Mouse (Mus musculus) fibroblast of lung, adult 2 months (primary cell): ENCODE data around the gene Tfap2a.

Experiments used
- DNase-seq: peaks from one replicate; pipeline ENCODE4 v3.0.0-alpha.2; 2011; ENCODE audit warnings: low read depth

The Tfap2a gene

GRCm38 (mm10) chr13:40733542-40734151 lies 4.5 kb downstream of the Tfap2a start:
- no peak for DNase-seq

DNA sequence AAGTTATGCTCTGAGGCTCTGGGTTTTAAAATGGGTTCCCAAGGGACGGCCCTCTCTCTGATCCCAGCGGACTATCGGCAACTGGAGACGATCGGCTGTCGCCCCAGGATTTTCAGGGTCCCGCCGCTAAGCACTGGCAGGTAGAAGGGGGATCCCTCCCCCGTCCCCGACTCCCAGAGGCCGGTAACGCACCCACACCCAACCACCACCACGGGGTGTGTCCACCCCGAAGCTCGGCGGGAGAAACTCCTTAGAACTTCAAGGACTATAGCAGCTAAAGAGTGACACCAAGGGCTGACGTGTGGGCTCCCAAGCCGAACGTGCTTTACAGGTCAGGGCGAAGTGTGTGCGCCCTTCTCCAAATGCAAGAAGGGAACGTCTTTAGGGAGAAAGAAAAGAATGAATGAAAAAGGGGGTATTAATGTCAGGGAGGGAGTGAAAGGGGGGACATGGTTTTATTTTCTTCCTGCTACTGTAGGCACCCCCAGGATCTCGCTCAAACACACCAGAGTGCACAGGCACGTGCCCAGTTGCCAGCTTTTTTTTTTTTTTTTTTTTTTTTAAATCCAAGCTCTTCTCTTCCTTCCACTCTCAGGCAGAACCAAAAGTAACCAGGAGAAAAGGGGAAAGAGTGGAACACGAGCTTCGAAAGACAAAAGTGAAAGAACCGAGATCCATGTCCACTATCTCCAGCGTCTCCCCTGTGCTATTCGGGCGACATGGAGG lies 5.2 kb downstream of the Tfap2a start:
- DNase-seq = no peak

DNA sequence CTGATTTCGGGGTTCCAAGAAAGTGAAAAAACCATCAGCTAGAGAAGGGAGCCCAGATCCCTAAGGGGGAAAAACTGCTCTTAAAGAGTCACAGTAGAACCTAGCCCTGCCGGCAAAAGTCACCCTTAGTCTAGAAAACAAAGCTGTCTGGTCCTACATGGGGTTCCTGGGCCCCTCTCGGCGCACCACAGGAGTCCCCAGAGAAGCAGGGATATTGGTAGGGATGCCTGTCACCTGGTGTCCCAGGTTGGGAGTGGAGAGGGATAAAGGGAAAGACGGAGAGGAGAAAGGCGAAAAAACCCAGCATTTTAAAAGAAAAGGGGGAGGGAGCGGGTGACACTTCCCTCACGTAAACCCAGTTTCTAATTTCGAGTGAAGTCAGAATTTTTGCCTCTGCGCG lies 6.1 kb downstream of the Tfap2a start:
- no peak for DNase-seq

DNA sequence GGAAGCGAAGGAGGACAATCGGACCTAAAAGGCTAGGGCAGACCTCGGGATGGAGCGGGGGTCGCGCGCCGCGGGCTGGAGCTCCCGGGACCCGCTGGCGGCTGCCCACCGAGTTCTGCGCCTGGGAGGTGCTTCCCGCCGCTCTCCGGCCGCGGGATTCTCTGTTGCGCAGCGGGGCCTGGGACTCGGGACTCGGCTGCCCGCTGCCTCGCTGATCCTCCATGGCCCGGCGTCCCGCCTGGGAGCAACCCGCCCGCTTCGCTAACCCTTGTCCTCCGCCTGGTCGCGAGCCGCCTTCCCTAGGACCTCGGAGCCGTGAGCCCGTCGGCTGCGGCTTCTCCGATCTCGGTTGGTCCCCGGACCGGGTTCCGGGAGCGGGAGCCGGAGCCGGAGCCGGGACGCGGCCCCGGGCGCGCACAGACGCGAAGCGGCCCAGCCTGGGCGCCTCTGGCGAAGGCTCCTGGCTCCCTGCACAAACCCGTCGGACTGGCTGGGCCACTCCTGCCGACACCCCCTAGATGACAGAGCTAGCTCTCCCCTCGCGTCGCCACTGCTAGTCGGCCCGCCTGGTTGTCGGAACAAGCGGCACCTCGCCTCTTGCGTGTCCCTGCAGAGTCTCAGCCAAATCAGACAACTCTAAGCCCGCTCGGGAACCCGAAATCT lies 6.9 kb downstream of the Tfap2a start:
- DNase-seq = no peak

DNA sequence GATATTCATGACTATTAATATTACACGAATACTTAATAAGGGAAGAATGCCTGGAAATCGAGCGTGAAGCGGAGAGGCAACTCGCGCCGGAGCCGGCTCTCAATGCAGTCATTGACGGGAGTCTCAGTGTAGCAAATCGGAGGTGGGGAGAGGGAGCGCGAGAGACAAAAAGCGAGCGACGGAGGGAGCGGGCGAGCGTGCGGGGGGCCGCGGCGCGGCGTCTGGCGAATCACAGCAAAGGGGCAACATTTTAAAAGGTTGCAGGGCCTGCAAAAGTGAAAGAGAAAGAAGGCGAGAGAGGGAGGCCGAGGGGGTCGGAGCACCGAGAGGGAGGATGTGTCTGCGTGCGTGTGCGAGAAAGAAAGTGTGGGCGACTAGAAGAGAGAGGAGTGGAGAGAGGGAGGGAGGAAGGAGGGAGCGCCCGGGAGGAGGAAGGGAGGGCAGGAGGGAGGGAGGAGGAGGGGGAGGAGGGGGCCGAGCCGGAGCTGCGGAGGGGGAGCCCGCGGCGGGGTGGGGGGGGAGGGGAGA lies 7.5 kb downstream of the Tfap2a start:
- no peak for DNase-seq

DNA sequence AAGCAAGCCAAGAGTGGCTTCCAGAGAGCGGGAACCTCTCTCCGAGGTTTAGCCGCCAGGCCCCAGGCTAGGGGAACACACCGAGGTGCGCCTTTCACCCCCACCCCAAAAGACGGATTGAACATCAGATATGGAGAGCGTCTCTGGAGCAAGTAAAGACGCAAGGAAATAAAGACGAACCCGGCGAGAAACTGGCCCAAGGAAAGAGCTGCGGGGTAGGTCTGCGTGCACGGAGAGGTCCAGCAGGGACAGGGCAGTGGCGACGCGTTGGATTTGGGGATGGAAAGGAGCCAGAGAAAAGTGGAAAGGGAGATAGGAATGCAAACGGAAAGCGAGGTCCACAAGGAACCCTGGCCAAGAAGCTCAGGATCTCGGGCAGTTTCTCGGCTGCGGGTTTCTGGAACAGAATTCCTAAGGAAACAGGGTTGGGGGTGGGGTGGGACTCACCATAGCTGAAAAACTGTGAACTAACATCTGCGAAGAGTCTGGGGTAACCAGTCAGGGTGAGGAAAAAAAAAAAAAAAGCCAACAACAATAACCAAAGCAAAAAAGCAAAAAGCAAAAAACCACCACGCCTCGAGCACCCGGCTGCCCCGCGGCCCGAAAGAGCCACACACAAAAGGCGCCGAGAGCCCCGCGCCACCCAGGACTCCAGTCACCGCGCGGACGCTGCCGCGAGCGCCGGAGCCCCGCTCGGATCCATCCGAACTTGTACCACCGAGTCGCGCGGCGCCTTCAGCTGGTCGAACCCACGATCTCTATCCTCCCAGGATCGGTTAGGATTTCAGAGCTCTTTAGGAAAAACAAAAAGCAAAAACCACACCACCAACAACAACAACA lies 8.4 kb downstream of the Tfap2a start:
- DNase-seq = no peak

- DNase-seq = no peak
These were observed 9.1 kb downstream of the Tfap2a start for GRCm38 (mm10) chr13:40729037-40729436.

- DNase-seq = no peak
These were observed 9.6 kb downstream of the Tfap2a start for GRCm38 (mm10) chr13:40728626-40728990.

- DNase-seq = no peak
These were observed 10.2 kb downstream of the Tfap2a start for GRCm38 (mm10) chr13:40727731-40728625.

GRCm38 (mm10) chr13:40725924-40726323 lies 12.3 kb downstream of the Tfap2a start:
- DNase-seq = no peak

DNA sequence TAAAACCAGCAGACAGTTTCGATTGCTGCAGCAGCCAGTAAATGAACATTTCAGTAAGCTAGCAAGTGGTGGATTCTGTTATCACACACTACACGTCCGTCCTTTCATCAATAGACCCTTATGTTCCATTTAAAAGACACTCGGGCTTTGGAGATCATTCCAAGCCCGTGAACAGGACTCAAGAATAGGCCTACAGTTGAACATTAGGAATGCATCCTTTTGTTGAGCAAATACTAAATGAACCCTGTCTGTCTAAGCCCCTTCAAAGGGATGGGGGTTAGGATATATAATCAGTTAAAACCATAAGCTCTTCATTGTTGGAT lies 14.6 kb downstream of the Tfap2a start:
- DNase-seq = no peak

- DNase-seq = peak; percentile 86
These were observed 15.2 kb downstream of the Tfap2a start for GRCm38 (mm10) chr13:40722741-40723597.

DNA sequence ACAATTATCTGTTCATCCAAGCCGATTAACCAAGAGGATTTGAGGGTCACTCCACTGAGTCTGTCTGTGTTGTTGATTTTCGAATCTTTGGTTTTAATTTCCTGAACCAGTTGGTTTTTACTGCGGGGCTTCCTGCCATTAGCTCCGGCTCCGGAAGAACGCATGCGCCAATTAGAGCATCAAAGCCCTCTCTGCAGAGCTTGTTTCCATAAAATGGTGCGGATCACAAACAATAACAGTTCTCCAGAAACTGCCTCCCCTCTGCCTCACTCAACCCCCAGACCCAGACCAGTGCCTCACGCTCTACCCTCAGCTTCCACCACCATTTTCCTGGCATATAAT lies 18.5 kb downstream of the Tfap2a start:
- no peak for DNase-seq

- DNase-seq = peak; percentile 24
These were observed 19.0 kb downstream of the Tfap2a start for GRCm38 (mm10) chr13:40719066-40719740.

- DNase-seq = no peak
These were observed 21.1 kb downstream of the Tfap2a start for GRCm38 (mm10) chr13:40716771-40717716.

DNA sequence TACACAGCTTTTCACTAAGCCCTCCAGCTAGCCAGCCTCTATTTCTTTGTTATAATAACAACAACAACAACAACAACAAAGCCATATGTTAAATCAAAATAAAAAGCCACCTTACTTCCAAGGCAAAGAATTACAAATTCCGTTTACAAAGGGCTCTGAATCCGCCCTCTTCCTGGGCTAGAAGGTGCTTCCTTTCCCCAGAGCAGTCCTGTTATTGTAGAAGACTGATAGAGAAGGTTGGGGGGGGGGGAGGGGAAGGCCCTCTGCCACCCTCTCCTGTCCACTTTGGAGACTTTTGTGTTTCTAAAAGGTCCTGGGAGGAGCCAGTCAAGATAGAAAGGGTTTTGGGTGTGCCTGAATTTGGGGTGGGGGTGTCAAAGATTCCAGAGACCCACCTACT lies 23.6 kb downstream of the Tfap2a start:
- DNase-seq = no peak

GRCm38 (mm10) chr13:40713681-40714080 lies 24.5 kb downstream of the Tfap2a start:
- no peak for DNase-seq

DNA sequence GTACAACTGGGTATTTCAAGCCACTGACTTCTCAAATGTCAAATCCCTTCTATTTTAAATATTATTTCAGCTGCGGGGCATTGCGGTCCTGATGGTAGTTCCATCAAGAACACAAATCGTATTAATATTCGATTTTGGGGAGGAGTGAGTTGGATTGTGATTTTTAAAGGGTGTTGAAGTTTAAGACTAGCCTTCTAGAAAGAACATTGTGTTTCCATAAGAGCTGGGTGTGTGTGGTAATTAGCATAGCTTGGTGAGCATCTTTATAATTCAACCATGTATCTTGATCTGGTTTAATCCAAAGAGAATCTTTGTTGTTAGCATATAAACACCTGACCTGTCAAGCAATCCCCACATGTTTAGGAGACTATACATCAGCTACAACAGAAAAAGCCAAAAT lies 24.9 kb downstream of the Tfap2a start:
- no peak for DNase-seq

- DNase-seq = no peak
These were observed 25.7 kb downstream of the Tfap2a start for GRCm38 (mm10) chr13:40712526-40712832.
